Mouse (Mus musculus): ENCODE measurements around the gene Cldn24. TPM values are rescaled to one million over a fixed set of nuclear protein-coding genes. Genes with fewer than 3 reads are reported as not detected.
"Not testable (repeated sequence)": the region's sequence is repeated elsewhere in the genome, so short reads cannot be mapped to it uniquely, and the experiment has no call there.

Cldn24 gene
- total RNA-seq (2021): not detected
- long read RNA-seq, experiment 1: 0 reads
- long read RNA-seq, experiment 2: 0 reads

DNA sequence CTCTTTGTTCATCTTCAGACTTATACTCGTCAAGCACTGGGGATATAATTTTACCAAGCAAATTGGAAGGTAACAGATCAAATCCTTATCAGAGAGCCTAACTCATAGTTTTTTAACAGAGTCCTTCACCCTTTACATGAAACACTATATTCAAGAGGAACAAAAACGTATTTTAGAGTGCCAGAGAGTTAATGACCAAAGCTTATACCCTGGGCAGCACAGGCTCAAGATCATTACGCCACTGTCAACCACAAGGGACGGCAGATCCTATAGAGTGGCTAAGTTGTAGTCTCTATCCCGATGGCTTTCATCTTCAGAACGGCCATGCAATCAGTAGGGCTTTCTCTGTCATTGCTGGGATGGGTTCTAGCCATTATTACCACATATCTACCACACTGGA lies at the start of gene Cldn24:
TSS of gene Cldn24 (plus strand) at position 301 of the 400 bp plus-strand sequence.
- no peak for DNase-seq (ENCODE audit: low spot score in 2 of 2)

DNA sequence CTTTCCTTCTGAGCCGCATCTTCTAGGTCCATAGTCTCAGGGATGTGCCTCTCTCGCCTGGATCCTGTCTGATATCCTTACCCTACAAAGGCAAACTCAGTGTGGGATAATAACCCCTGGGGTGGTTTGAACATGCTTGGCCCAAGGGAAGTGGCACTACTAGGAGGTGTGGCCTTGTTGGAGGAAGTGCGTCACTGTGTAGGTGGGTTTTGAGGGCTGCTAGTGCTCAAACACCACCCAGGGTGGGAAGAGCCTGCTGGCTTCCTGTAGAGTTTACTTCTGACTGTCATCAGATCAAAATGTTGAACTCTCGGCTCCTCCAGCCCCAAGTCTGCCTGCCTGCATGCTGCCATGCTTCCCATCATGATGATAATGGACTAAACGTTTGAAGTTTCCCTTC lies 49.0 kb upstream of the Cldn24 start:
- DNase-seq (ENCODE audit: low spot score in 2 of 2): no peak

- DNase-seq (ENCODE audit: low spot score in 2 of 2): no peak
Measured at GRCm38 (mm10) chr8:47777415-47777814, 44.5 kb upstream of the Cldn24 start.

DNA sequence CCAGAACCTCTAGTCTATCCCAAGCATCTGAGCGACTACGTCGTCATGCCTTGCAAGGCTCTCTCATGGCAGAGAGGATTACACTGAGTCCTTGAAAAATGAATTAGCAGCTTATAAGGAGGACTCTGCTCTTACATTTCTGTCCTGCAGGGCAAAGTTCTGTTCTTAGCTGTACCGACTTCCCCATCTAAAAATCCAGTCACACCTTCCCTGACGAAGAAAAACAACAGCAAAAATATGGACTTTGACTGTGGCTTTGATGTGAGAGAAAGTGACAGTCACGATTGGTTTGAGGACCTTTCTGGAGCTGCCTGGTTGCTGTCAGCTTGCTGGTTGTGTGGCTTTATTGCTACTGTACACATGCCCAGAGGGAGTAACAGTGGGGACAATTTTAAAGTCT lies 42.4 kb upstream of the Cldn24 start:
- DNase-seq (ENCODE audit: low spot score in 2 of 2): no peak

GRCm38 (mm10) chr8:47781881-47782280 lies 40.1 kb upstream of the Cldn24 start:
- DNase-seq (ENCODE audit: low spot score in 2 of 2): no peak

DNA sequence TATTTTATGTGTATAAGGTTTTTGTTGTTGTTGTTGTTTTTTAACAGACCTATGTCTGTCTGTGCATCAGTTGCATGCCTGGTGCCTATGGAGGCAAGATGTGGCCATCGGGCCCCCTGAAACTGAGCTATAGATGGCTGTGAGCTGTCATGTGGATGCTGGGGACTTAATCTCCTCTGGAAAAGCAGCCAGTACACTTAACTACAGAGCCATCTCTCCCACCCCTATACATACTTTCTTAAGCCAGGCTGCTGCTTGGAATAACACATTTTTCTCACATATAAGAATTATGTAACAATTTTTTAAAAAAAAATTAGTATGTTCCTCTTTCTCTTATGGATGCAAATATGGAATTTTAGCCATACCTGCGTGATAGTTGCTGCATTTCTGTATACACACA lies 38.4 kb upstream of the Cldn24 start:
- no peak for DNase-seq (ENCODE audit: low spot score in 2 of 2)

DNA sequence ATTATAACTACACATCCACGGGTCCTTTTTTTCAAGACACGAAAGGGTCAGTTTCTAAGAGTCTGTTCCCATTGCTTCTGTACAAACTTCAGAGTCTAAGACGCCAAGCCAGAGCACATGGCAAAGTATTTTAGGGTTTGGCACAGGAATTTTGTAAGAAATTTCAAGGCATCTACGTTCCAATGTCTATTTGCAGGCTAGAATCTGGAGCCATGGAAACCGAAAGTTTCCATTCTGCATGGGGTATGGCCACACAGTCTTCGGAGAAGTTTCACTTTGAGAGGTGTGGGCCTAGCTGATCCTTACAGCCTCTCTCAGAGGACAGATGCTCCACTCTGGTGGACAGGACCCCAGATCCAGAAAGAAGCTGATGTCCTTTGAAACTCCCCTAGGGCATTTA lies 38.0 kb upstream of the Cldn24 start:
- DNase-seq (ENCODE audit: low spot score in 2 of 2): no peak

DNA sequence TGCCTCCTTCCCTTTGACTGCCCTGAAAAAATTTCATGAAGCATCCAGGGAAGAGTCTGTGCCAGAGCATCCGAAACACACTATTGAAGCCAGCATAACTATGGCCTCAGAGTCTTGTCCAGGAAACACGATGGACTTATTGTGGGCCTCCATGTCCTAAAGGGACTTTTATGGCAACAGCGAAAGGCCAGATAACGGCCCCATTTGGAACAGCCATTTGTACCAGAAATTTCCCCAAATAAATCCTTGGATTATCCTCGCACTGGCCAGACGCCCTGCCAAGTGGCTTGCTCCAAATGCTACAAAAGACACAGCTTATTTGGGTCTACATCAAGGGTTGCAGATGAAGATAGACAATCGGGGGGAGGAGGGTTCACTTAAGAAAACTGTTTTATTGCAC lies 37.5 kb upstream of the Cldn24 start:
- no peak for DNase-seq (ENCODE audit: low spot score in 2 of 2)

- no peak for DNase-seq (ENCODE audit: low spot score in 2 of 2)
Measured at GRCm38 (mm10) chr8:47786323-47786722, 35.6 kb upstream of the Cldn24 start.

DNA sequence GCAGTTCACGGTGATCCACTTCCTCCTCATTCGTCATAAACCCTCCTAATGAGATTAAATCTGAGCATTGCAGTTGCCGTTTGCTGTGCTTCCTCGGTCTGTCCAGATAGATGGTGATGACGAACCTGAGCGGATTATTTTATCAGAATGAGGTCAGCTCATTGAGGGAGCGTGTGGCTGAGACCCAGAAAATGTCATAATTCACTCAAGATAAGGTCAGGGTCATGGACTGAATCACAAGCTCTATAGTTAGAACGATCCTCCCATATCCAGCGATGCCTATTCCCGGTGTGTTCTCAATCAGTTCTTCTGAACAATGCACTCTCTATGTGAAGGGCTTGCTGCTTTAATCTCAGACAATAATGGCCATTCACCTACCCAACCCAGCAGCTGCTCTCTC lies 34.2 kb upstream of the Cldn24 start:
- DNase-seq (ENCODE audit: low spot score in 2 of 2): peak in 1 of 2 experiments; percentile 21

DNA sequence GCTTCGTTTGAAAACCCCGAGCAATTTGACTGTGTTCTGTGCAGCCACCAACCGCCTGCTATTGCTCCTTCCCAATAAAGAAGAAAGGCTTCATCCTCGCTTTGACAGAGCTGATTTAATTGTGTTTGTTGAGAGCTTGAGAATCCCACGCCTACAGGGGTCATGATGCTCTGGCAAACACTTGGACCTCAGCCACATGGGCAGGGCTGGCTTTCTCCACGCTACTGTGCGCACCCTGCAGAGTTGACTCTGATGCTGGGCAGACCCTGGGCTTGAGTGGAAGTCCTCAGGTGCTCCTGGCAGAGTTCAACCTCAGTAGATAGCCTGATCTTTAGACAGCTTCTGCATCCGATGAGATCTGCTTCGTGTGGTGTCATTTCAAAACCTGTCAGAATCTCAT lies 30.0 kb upstream of the Cldn24 start:
- no peak for DNase-seq (ENCODE audit: low spot score in 2 of 2)

DNA sequence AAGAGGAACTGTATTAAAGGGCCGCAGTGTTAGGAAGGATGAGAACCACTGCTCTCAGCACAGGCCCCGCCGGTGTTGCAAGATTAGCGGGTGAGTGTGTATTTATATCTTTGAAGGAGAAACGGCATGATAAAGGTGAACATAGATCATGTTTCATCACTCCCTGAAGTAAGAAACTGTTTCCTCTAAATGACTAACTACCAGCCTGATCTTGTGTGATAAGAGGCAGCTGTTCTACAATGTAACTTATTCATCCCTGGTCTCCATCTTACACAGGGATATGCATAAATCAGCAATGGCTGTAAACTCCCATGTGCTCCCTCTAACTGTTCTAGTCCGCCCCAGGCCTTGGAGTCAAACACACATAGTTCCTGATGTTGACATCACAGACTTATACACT lies 22.5 kb upstream of the Cldn24 start:
- DNase-seq (ENCODE audit: low spot score in 2 of 2): no peak

- no peak for DNase-seq (ENCODE audit: low spot score in 2 of 2)
Measured at GRCm38 (mm10) chr8:47802349-47802748, 19.6 kb upstream of the Cldn24 start.

DNA sequence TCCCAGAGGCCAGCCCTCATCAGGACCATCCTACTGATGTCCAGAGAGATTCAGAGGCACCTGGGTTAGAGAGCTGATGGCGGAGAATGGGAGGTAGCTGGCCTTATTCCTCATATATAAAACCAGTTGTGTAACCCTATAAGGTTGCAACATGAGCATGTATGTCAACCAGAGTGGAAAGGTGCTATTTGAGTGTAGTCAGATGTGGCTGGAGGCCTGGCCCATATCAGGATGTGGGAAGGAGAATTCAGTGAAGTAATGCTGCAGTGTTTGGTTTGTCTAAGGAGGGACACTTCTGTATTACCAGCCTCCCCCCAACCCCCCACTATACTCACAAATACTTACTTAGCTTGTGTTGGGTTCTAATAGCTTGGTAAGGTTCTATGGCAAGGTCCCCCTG lies 17.7 kb upstream of the Cldn24 start:
- no peak for DNase-seq (ENCODE audit: low spot score in 2 of 2)

- DNase-seq (ENCODE audit: low spot score in 2 of 2): no peak
Measured at GRCm38 (mm10) chr8:47809970-47810665, 11.8 kb upstream of the Cldn24 start.

DNA sequence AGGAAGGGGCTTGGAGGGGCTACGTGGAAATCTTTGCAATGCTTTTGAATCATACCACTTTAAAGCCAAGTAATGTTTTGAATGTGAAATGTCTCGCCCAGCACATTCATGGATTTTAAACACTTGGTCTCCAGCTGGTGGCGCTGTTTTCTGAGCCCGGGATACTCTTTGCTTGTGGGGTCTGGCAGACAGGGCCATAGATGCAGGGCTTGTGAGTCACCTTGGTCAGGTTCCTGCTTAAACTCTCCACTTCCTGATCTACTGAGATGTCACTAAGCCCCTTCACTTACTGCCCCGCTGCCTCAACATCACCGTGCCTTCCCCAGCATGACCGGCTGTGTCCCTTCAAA lies 11.3 kb upstream of the Cldn24 start:
- no peak for DNase-seq (ENCODE audit: low spot score in 2 of 2)

- DNase-seq (ENCODE audit: low spot score in 2 of 2): no peak
Measured at GRCm38 (mm10) chr8:47811221-47811620, 10.7 kb upstream of the Cldn24 start.

GRCm38 (mm10) chr8:47819034-47819433 lies 2.9 kb upstream of the Cldn24 start:
- no peak for DNase-seq (ENCODE audit: low spot score in 2 of 2)

GRCm38 (mm10) chr8:47820914-47821772 lies 800 bp upstream of the Cldn24 start:
- no peak for DNase-seq (ENCODE audit: low spot score in 2 of 2)

DNA sequence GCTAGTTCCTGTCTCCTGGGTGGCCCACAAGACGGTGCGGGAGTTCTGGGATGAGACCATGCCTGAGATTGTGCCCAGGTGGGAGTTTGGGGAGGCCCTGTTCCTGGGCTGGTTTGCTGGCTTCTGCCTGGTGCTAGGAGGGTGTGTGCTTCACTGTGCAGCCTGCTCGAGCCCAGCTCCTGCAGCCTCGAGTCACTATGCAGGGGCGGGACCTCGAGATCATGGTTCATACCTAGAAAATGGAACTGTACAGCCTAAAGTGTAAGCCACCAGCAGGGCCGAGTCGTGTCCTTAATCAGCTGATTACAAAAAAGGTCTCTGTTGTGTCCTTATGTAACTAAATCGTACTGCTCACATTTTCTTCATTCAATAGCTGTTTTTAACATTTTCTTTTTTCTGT lies 598 bp downstream of the Cldn24 start:
- DNase-seq (ENCODE audit: low spot score in 2 of 2): not testable (repeated sequence)

- no peak for DNase-seq (ENCODE audit: low spot score in 2 of 2)
Measured at GRCm38 (mm10) chr8:47823777-47824176, 1.8 kb downstream of the Cldn24 start.

- no peak for DNase-seq (ENCODE audit: low spot score in 2 of 2)
Measured at GRCm38 (mm10) chr8:47824182-47824581, 2.2 kb downstream of the Cldn24 start, which contains the start of gene Cldn22. Gene Cldn22, plus strand, starts transcription at chr8:47824482.

DNA sequence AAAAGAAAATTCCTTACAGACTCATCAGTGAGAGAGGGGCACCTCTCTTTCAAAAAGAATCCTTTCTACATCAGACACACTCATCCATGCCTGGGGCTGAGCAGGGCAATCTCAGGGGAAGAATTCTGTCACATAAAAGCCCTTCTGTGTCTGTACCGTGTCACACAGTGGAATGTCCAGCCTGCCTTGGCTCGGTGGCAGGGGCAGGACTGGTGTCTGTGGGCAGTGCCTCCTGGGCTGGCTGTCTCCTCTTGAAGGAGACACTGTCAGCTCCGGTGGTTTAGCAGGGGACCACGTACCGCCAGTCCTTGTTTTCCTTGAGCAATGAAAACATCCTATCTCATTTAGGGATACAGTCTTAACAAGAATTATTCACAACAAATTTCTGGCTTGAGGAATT lies 3.7 kb downstream of the Cldn24 start:
- no peak for DNase-seq (ENCODE audit: low spot score in 2 of 2)

All from adrenal gland, postnatal 4 days (tissue).